Mouse (Mus musculus) kidney, adult 2 months (tissue): ENCODE measurements around the gene Ccdc88c.

Experiments used
- CTCF ChIP-seq: fragments of 200-500 bp; conservative IDR thresholded peaks from 2 replicates; pipeline ENCODE4 v1.5.1; 2011; ENCODE audit warnings: low read depth, mild to moderate bottlenecking, control low read depth, low read length, moderate library complexity, mixed read lengths; ENCODE audit not compliant: insufficient read depth, insufficient read length
- POLR2A ChIP-seq: fragments of 200-500 bp; IDR thresholded peaks from one replicate; pipeline ENCODE4 v1.6.1; 2011; ENCODE audit warnings: low read depth, low read length, control low read depth

GRCm38 (mm10) chr12:100980551-100981008 is 48.3 kb downstream of the Ccdc88c start:
- TF ChIP-seq POLR2A (no peak), CTCF (no peak)
